Mouse (Mus musculus) MEL (cell line): Measurements from ENCODE around the gene Ptprn2. TPM values are rescaled to one million over a fixed set of nuclear protein-coding genes. Genes with fewer than 3 reads are reported as not detected.

Source experiments
- DNase-seq: peaks from one replicate; pipeline ENCODE4 v3.0.0; 2011; ENCODE audit warnings: low read depth, low spot score
- H3K27ac ChIP-seq: 2 replicates; pipeline ENCODE4 v1.5.1; 2012; ENCODE audit warnings: low read depth, mild to moderate bottlenecking, control low read depth, low read length, moderate library complexity; ENCODE audit not compliant: control insufficient read depth
- H3K27me3 ChIP-seq, 2 experiments: fragments of 150-350 bp in 1 of 2; sonication (generic) in 1 of 2; 2 replicates each; pipeline ENCODE4 v1.6.1; 2012; ENCODE audit warnings: low read length in 2 of 2, mild to moderate bottlenecking in 2 of 2, improper control_type of control experiment in 1 of 2, moderate library complexity in 1 of 2; ENCODE audit not compliant: insufficient read depth in 2 of 2, control insufficient read depth in 1 of 2
- H3K36me3 ChIP-seq, 2 experiments: 2 replicates each; pipeline ENCODE4 v1.6.1; 2012 to 2014; ENCODE audit warnings: low read length in 2 of 2, improper control_type of control experiment in 1 of 2, inconsistent platforms in 1 of 2, mild to moderate bottlenecking in 1 of 2; ENCODE audit not compliant: insufficient read depth in 2 of 2, control insufficient read depth in 1 of 2
- H3K4me1 ChIP-seq, 2 experiments: fragments of 150-350 bp in 1 of 2; sonication (generic) in 1 of 2; 2 replicates each; pipeline ENCODE4 v1.6.1; 2012; ENCODE audit warnings: low read length in 2 of 2, improper control_type of control experiment in 1 of 2, mild to moderate bottlenecking in 1 of 2; ENCODE audit not compliant: insufficient read depth in 2 of 2, control insufficient read depth in 1 of 2
- H3K4me3 ChIP-seq, 2 experiments: fragments of 150-350 bp in 1 of 2; sonication (generic) in 1 of 2; 2 replicates each; pipeline ENCODE4 v1.5.1; 2012; ENCODE audit warnings: low read depth in 2 of 2, low read length in 2 of 2, mild to moderate bottlenecking in 2 of 2, moderate library complexity in 2 of 2, control low read depth in 1 of 2, improper control_type of control experiment in 1 of 2; ENCODE audit not compliant: control insufficient read depth in 1 of 2, insufficient read depth in 1 of 2
- H3K79me2 ChIP-seq: 2 replicates; pipeline ENCODE4 v1.6.1; 2012; ENCODE audit warnings: mild to moderate bottlenecking, low read length, moderate library complexity; ENCODE audit not compliant: control insufficient read depth, poor library complexity, insufficient read depth
- H3K9ac ChIP-seq: 2 replicates; pipeline ENCODE4 v1.6.1; 2012; ENCODE audit warnings: low read depth, mild to moderate bottlenecking, control low read depth, low read length, moderate library complexity; ENCODE audit not compliant: control insufficient read depth, poor library complexity, severe bottlenecking
- H3K9me3 ChIP-seq: fragments of 150-350 bp; sonication (generic); replicated peaks from 2 replicates; pipeline ENCODE4 v1.6.1; 2012; ENCODE audit warnings: mild to moderate bottlenecking, low read length, improper control_type of control experiment, moderate library complexity; ENCODE audit not compliant: insufficient read depth
- CTCF ChIP-seq, 3 experiments: IDR thresholded peaks in 2 of 3; conservative IDR thresholded peaks in 1 of 3; 2 replicates each; pipeline ENCODE4 v1.5.1; 2011 to 2012; ENCODE audit warnings: low read length in 3 of 3, low read depth in 2 of 3, mild to moderate bottlenecking in 2 of 3, improper control_type of control experiment in 1 of 3, inconsistent platforms in 1 of 3, mixed read lengths in 1 of 3, moderate library complexity in 1 of 3; ENCODE audit not compliant: control insufficient read depth in 1 of 3, insufficient read depth in 1 of 3, poor library complexity in 1 of 3, severe bottlenecking in 1 of 3
- EP300 ChIP-seq, 2 experiments: IDR thresholded peaks; 2 replicates each; pipeline ENCODE4 v1.6.1; 2011; ENCODE audit warnings: improper control_type of control experiment in 2 of 2, low read length in 2 of 2, low read depth in 1 of 2, mild to moderate bottlenecking in 1 of 2
- GABPA ChIP-seq: IDR thresholded peaks from 2 replicates; pipeline ENCODE4 v1.6.1; 2012; ENCODE audit warnings: low read depth, mild to moderate bottlenecking, inconsistent platforms, low read length, improper control_type of control experiment, moderate library complexity
- GATA1 ChIP-seq: IDR thresholded peaks from 2 replicates; pipeline ENCODE4 v1.6.1; 2011; ENCODE audit warnings: low read depth, low read length, improper control_type of control experiment
- MAX ChIP-seq: IDR thresholded peaks from 2 replicates; pipeline ENCODE4 v1.6.1; 2011; ENCODE audit warnings: low read length, improper control_type of control experiment
- MEF2A ChIP-seq: IDR thresholded peaks from 2 replicates; pipeline ENCODE4 v1.6.1; 2014; ENCODE audit warnings: low read depth, mild to moderate bottlenecking, inconsistent platforms, low read length, improper control_type of control experiment; ENCODE audit not compliant: poor library complexity, insufficient replicate concordance, severe bottlenecking; ENCODE audit errors: extremely low read depth
- MYB ChIP-seq: IDR thresholded peaks from 2 replicates; pipeline ENCODE4 v1.6.1; 2011; ENCODE audit warnings: mild to moderate bottlenecking, low read depth, low read length, improper control_type of control experiment
- MYC ChIP-seq: IDR thresholded peaks from 2 replicates; pipeline ENCODE4 v1.6.1; 2011; ENCODE audit warnings: low read depth, mild to moderate bottlenecking, low read length, improper control_type of control experiment, moderate library complexity
- NELFE ChIP-seq: IDR thresholded peaks from 2 replicates; pipeline ENCODE4 v1.6.1; 2011; ENCODE audit warnings: low read depth, low read length, improper control_type of control experiment
- NRF1 ChIP-seq: IDR thresholded peaks from 2 replicates; pipeline ENCODE4 v1.6.1; 2014; ENCODE audit warnings: low read depth, mild to moderate bottlenecking, inconsistent platforms, low read length, improper control_type of control experiment, moderate library complexity; ENCODE audit not compliant: poor library complexity, insufficient read depth, severe bottlenecking
- POLR2AphosphoS2 ChIP-seq: IDR thresholded peaks from 2 replicates; pipeline ENCODE4 v1.6.1; 2011; ENCODE audit warnings: low read length, improper control_type of control experiment
- RAD21 ChIP-seq: IDR thresholded peaks from 2 replicates; pipeline ENCODE4 v1.6.1; 2011; ENCODE audit warnings: mild to moderate bottlenecking, low read depth, low read length, improper control_type of control experiment
- SIN3A ChIP-seq: IDR thresholded peaks from 2 replicates; pipeline ENCODE4 v1.6.1; 2012; ENCODE audit warnings: low read length, improper control_type of control experiment, inconsistent platforms
- UBTF ChIP-seq: IDR thresholded peaks from 2 replicates; pipeline ENCODE4 v1.6.1; 2012; ENCODE audit warnings: low read depth, mild to moderate bottlenecking, inconsistent platforms, low read length, improper control_type of control experiment, moderate library complexity, borderline replicate concordance; ENCODE audit not compliant: insufficient read depth
- USF1 ChIP-seq: IDR thresholded peaks from 2 replicates; pipeline ENCODE4 v1.6.1; 2014; ENCODE audit warnings: low read depth, mild to moderate bottlenecking, inconsistent platforms, low read length, improper control_type of control experiment, moderate library complexity
- ZC3H11A ChIP-seq: IDR thresholded peaks from 2 replicates; pipeline ENCODE4 v1.6.1; 2012; ENCODE audit warnings: low read depth, mild to moderate bottlenecking, inconsistent platforms, low read length, improper control_type of control experiment
- ZMIZ1 ChIP-seq: IDR thresholded peaks from 2 replicates; pipeline ENCODE4 v1.6.1; 2012; ENCODE audit warnings: low read depth, mild to moderate bottlenecking, inconsistent platforms, low read length, improper control_type of control experiment, moderate library complexity
- ZNF384 ChIP-seq: IDR thresholded peaks from 2 replicates; pipeline ENCODE4 v1.6.1; 2012; ENCODE audit warnings: low read depth, mild to moderate bottlenecking, inconsistent platforms, low read length, improper control_type of control experiment
- polyA plus RNA-seq, 2 experiments: library from polyadenylated mRNA; stranded (reverse) in 1 of 2; unstranded in 1 of 2; fragments of >175 nt in 1 of 2; fragments of >200 nt in 1 of 2; gene quantifications; 2 replicates each; pipeline versions ENCODE4 v1.2.1 to v1.2.4; 2012; ENCODE audit warnings: low replicate concordance in 2 of 2, low read depth in 1 of 2; ENCODE audit not compliant: insufficient read length in 2 of 2, insufficient read depth in 1 of 2, missing spikeins in 1 of 2
- total RNA-seq: library from RNA; depleted of rRNA; stranded (reverse); fragments of 300-350 nt; gene quantifications from 2 replicates; pipeline ENCODE4 v1.2.3, GENCODE M21; 2012

Gene Ptprn2
- total and polyA plus RNA-seq, 3 experiments = not detected

DNA sequence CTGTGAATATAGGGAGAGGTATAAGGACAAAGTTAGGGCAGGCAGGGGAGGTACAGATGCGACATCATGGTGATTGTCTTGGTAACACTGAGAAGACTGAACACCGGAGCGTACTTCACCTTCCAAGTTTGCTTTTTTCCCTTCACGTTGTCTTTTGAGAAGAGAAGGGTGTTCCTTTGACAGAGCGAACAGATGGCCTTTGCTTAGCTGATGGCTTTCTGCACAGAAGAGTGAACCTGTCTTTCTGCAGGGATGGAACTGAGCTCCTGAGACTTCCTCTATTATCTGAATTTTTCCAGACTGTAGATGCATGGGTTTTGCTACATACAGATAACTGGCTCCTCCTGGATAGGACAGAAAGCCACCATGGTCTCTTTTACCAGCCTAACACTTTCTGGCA, 254.6 kb downstream of the Ptprn2 start:
- H3K27ac ChIP-seq = no peak overlapping the region
- no peaks in the 10 kb centered on the region for H3K4me1 ChIP-seq
- no peak for DNase-seq
- no peak overlapping the region for H3K9ac ChIP-seq
- no peak overlapping the region for H3K4me3 ChIP-seq
- no peaks in the 10 kb centered on the region for H3K79me2 ChIP-seq
- H3K9me3 ChIP-seq = peaks cover 2% of the 10 kb centered on the region
- H3K27me3 ChIP-seq = no peaks in the 10 kb centered on the region
- no peaks in the 10 kb centered on the region for H3K36me3 ChIP-seq
- TF ChIP-seq NRF1 = no peak
- TF ChIP-seq MYC = no peak
- no peak for TF ChIP-seq EP300 (IDR thresholded peaks at IDR 0.05; ENCODE audit: low read depth in 1 of 2, low read length in 2 of 2)
- TF ChIP-seq ZNF384 = no peak

DNA sequence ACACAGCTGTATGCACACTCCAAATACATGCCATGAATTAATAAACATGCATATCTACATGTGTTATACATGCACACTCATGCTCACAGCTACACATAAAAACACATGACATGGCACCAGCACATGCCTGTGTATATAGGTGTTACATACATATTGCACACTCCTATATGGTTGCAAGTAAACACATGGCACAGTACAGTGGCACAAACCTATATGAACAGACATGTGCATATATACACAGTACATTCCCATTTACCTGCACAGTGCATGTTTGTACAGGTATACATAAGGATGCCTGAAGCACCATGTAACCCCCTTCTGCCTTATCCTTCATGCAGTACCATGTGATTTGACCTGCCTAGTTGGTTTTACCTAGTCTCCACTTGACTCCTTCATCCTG, 255.8 kb downstream of the Ptprn2 start:
- H3K79me2 ChIP-seq = no peaks in the 10 kb centered on the region
- no peaks in the 10 kb centered on the region for H3K27me3 ChIP-seq
- DNase-seq = no peak
- no peak overlapping the region for H3K4me3 ChIP-seq
- no peak overlapping the region for H3K27ac ChIP-seq
- TF ChIP-seq MYB = no peak
- no peak for TF ChIP-seq CTCF (IDR thresholded peaks at IDR 0.05 in 2 of 3, conservative IDR thresholded peaks at IDR 0.05 in 1 of 3; ENCODE audit: control insufficient read depth in 1 of 3, insufficient read depth in 1 of 3, low read depth in 2 of 3, low read length in 3 of 3, poor library complexity in 1 of 3, severe bottlenecking in 1 of 3)
- TF ChIP-seq NRF1 = no peak
- no peak for TF ChIP-seq NELFE
- no peak for TF ChIP-seq RAD21
- H3K9me3 ChIP-seq = peaks cover 2% of the 10 kb centered on the region
- no peaks in the 10 kb centered on the region for H3K4me1 ChIP-seq
- no peak overlapping the region for H3K9ac ChIP-seq
- no peaks in the 10 kb centered on the region for H3K36me3 ChIP-seq

DNA sequence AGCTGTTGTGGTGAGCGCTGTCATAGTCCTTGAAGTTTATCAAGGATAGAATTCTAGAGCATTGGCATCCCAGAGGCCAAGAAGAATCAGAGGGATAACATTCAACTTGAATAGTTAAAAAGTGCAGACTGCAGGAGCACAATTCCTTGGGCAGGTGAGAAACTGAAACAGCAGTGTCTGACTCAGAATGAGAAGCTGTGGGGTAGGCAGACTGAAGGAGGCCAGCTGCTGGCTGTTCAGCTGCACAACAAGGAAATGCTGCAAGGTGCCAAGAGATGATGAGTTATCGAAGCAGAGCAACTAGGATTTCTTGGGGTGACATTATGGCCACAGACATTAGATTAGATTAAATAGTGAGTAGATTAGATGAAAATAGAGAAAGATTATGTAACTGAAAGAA, 260.9 kb downstream of the Ptprn2 start:
- no peak overlapping the region for H3K4me3 ChIP-seq
- no peak for DNase-seq
- no peaks in the 10 kb centered on the region for H3K36me3 ChIP-seq
- no peak for TF ChIP-seq UBTF
- no peak for TF ChIP-seq MYB
- TF ChIP-seq POLR2AphosphoS2 = no peak
- no peak for TF ChIP-seq ZMIZ1
- TF ChIP-seq ZC3H11A = no peak
- TF ChIP-seq RAD21 = no peak
- no peak for TF ChIP-seq GABPA
- no peak for TF ChIP-seq SIN3A
- no peak for TF ChIP-seq MAX
- no peak for TF ChIP-seq GATA1
- no peak for TF ChIP-seq MEF2A
- TF ChIP-seq USF1 = no peak
- no peak for TF ChIP-seq MYC
- H3K4me1 ChIP-seq = no peaks in the 10 kb centered on the region
- no peak overlapping the region for H3K27ac ChIP-seq
- no peaks in the 10 kb centered on the region for H3K79me2 ChIP-seq
- no peaks in the 10 kb centered on the region for H3K27me3 ChIP-seq
- H3K9me3 ChIP-seq = no peaks in the 10 kb centered on the region
- H3K9ac ChIP-seq = no peak overlapping the region
